Mouse (Mus musculus) gastrocnemius, adult 2 months (tissue): ENCODE data around the gene Nr1d2. TPM values are rescaled to one million over a fixed set of nuclear protein-coding genes. Genes with fewer than 3 reads are reported as not detected.
A peak's percentile ranks its signal among the peaks of the same experiment; 100 is the strongest.
"Not testable (repeated sequence)": the region's sequence is repeated elsewhere in the genome, so short reads cannot be mapped to it uniquely, and the experiment has no call there.

Source experiments
- DNase-seq: peaks from one replicate; pipeline ENCODE4 v3.0.0; 2022
- H3K27ac ChIP-seq: fragments of 200-600 bp; 2 replicates; pipeline ENCODE4 v1.8.1; 2022; ENCODE audit warnings: mild to moderate bottlenecking
- H3K4me3 ChIP-seq: fragments of 200-600 bp; 2 replicates; pipeline ENCODE4 v1.8.1; 2022; ENCODE audit warnings: mild to moderate bottlenecking, moderate library complexity
- CTCF ChIP-seq: fragments of 200-600 bp; IDR thresholded peaks from 2 replicates; pipeline ENCODE4 v1.8.1; 2022; ENCODE audit warnings: antibody characterized with exemption, mild to moderate bottlenecking, moderate library complexity
- intact Hi-C: fragments of 180-260 bp; cut with DNase I; formaldehyde crosslinking; loops from one replicate; pipeline ENCODE4 v1.15.1; 2025
- microRNA-seq: library from miRNA; unstranded; fragments of <30 nt; microRNA quantifications from one replicate; pipeline ENCODE4 v1.2.0, GENCODE M21; 2021
- total RNA-seq, 2 experiments: library from RNA; stranded (reverse); gene quantifications; 2 replicates each; pipeline ENCODE4 v1.2.3; 2021

The Nr1d2 gene
- total RNA-seq, 2 experiments from 2014 or later, result 49.9 to 91.6 TPM

DNA sequence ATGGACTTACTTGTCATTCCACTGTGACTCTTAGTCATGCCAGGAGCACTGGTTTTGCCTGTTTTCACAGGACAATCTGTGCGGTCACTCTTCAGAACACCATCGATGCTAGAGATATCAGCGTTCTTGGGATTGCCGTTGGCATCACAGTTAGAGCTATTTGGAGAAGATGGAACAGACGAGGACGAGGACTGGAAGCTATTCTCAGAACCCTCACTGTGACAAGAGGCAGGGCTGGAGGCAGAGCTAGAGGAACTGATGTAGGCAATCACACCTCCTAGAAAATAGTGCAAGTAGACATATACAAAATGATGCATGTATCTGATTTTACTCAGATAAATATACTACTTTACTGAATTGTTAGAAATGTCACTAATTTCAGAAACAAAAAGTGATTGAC is 16.9 kb downstream of the Nr1d2 start:
- DNase-seq, result no peak
- no peak for TF ChIP-seq CTCF
- Histone ChIP-seq H3K27ac (peak overlapping the region; percentile 32; the same call in 1 of the 2 replicates), H3K4me3 (no peak overlapping the region)
- intact Hi-C loops, result no loop called here

DNA sequence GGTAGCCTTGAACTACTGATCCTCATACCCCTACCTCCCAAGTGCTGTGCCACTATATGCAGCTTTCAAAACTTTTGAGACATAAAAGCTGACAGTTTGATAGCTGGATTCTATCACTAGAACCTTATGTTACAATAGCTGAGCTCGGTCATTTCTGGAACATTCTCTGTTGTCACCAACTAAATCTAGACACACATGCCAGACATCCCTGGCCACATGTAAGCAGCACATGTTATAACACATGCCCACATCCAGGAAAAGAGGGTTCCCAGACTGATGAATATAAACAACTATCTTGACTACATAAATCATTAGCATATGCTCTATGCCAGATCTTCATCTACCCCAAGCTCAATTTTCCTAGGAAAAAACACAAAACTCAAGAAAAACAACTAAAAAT is 21.8 kb downstream of the Nr1d2 start:
- no peak for TF ChIP-seq CTCF
- H3K4me3 ChIP-seq, result no peak overlapping the region
- H3K27ac ChIP-seq, result peak overlapping the region; percentile 38; the same call in 1 of the 2 replicates
- intact Hi-C loops, result no loop called here
- DNase-seq, result no peak

DNA sequence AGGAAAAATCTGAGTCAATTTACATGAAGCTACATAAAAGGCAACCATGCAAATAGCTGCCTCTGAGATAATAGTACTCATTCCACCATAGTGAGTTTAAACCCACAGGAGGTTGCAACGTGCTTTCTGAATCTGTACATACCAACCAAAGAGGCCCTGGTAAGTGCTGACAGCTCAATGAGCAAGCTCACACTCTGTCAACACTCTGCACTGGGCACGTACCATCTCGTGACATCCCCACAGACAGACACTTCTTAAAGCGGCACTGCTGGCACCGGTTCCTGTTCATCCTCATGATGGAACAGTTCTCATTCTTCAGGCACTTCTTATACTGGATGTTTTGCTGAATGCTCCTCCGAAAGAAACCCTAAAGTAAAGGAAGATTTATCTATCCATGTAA is 22.5 kb downstream of the Nr1d2 start:
- DNase-seq, result no peak
- Histone ChIP-seq H3K4me3 (no peak overlapping the region), H3K27ac (0 out of 2 replicates have a peak overlapping the region, but pooled peaks have one; percentile 4)
- TF ChIP-seq CTCF, result no peak
- intact Hi-C loops, result no loop called here

DNA sequence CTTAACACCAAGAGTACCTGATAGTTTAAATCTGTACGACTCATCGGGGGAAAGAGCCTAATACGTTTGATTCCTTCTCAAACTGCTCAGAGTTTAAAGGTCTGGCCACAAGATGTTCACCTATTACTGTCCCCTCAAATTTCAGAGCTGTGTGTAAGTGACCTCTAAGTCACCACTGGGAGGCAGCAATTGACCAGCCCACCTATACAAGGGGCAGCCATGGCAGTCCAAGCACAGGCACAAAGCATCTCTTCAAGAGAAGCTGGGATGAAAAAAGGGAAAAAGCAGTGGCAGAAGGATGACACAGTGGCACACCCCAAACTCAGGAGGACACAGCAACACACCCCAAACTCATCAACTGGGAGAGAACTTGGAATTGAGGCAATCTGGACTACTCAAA is 28.1 kb downstream of the Nr1d2 start:
- H3K27ac ChIP-seq, result no peak overlapping the region
- TF ChIP-seq CTCF, result peak; percentile 62
- peak; percentile 49 for DNase-seq
- intact Hi-C loops, result loop anchor here (2.0 kb wide), 1 partner anchor 74 kb away; no protein-coding TSS in a partner anchor
- no peak overlapping the region for H3K4me3 ChIP-seq

DNA sequence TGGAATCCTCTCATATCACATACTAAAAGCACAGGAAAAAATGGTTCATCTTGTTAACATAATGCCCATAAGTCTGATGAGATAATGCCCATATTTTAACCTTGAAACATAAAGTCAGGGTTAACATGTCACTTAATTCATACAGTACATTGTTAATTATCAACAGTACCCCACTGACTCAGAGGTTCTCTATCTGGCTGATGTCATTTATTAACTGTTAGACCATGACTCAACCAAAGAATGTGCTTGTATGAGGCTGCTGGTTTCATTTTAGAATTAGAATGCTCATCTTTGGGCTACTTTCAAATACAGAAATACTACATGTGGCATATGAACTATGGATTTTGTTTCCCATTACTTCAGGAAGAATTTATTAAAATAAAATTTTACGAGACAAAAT is 34.6 kb downstream of the Nr1d2 start:
- H3K27ac ChIP-seq, DNase-seq, intact Hi-C loops, H3K4me3 ChIP-seq: not testable (repeated sequence)

DNA sequence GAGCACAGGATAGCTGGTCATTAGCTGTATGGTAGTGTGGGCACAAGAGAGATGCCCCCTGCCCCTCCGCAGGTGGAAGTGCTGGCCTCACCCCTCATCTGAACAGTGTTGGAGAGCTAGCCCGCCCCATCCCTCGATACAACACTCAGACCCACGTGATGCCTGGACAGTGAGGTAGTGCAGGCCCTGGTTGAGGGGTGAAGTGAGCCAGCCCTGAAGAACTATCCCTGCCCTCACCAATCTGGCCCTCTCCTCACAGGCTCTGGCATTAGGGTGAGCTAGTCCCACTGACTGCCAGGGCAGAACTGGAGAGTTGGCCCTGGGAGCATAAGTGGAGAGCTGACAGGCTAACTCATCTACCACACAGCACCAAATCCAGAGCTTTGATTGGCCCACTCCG is 37.5 kb downstream of the Nr1d2 start:
- intact Hi-C loops, result no loop called here
- DNase-seq, result no peak
- Histone ChIP-seq H3K27ac (no peak overlapping the region), H3K4me3 (no peak overlapping the region)
- no peak for TF ChIP-seq CTCF

DNA sequence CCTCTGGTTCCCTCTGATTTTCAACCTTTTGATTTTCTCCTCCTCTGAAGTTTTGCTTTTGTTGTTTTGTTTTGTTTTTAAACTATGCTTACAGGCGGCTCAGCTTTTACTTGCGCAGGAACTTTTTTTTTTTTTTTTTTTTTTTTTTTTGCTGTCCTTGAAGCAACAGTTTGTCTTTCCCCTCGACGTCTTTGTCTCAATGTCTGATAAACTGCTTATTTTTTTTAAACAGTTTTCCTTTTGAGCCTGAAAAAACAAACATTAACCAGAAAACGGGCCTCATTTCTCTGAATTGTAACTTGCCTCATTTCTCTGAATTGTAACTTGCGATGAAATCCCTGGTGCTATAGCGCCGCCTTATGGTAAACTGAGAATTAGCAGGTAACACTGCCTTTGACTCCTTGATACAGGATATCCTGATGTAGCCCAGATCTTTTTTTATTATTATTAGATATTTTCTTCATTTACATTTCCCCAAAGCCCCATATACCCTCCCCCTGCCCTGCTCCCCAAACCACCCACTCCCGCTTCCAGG is 52.0 kb downstream of the Nr1d2 start:
- intact Hi-C loops, result no loop called here
- DNase-seq, result peak; percentile 23
- H3K4me3 ChIP-seq, result no peak overlapping the region
- H3K27ac ChIP-seq, result no peak overlapping the region
- TF ChIP-seq CTCF, result peak; percentile 78

DNA sequence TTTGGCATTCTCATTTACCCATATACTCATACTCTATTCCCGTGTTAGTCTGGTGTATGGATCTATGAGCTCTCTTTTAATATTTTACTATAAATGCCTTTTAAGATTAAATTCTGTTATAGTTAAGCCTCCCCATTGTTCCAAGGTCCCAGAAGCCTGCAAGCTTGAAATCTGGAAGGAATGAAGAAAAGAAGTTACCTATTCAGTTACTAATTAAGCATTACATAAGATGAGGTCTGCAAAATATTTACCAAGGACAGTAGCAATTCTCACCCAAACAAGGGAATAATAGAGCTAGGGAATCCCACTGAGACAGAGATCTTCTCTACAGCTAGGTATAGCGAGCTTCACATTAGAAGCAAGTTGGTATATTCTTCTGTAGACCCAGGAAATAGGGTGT is 61.4 kb downstream of the Nr1d2 start:
- intact Hi-C loops, H3K4me3 ChIP-seq: not testable (repeated sequence)

DNA sequence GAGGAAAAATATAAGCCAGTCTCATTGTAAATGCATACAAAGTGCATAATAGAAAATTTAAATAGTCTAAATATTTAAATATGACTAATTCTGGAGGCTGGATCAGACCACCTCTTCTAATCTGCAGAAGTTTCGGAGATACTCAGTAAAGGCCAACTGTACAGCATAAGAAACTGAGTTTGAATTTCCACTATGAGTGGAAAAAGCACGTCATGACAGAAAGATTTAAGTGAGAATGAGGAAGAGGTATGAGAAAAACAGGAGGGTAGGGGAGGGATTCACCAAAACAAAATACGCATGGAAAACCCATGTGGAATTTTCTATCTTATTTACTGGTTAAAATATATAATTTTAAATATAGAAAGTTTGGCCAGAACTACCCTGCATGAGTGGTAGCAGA is 71.3 kb downstream of the Nr1d2 start:
- no peak overlapping the region for H3K4me3 ChIP-seq
- intact Hi-C loops, result loop anchor here (5.0 to 10.0 kb wide), 2 partner anchors 543 to 765 kb away; no protein-coding TSS in a partner anchor
- H3K27ac ChIP-seq, result no peak overlapping the region
- DNase-seq, result no peak
- TF ChIP-seq CTCF, result no peak

More for the DNA sequence above, 61.4 kb downstream of the Nr1d2 start:
- DNase-seq, H3K27ac ChIP-seq: not testable (repeated sequence)

DNA sequence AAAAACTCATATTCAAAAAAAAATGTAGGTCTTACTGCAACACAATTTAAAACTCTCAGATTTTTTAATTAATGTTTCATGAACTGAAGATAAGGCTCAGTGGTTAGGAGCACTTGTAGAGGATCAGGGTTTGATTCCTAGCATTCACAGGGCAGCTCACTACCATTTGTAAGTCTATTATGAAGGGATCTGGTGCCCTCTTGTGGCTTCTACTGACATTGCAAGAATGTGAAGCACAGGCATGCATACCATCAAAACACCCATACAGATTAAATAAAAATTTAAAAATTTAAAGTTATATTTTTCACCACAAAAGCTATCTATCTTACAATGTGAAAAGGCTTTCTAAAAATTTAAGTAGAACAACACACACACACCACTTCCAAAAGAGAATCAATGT is 71.9 kb downstream of the Nr1d2 start:
- TF ChIP-seq CTCF, result peak; percentile 88
- H3K4me3 ChIP-seq, result no peak overlapping the region
- intact Hi-C loops, result loop anchor here (5.0 to 10.0 kb wide), 2 partner anchors 542 to 765 kb away; no protein-coding TSS in a partner anchor
- peak; percentile 33 for DNase-seq
- H3K27ac ChIP-seq, result no peak overlapping the region

Small RNA genes within 50 kb of the gene (microRNA-seq; reads per million reads assigned to microRNA genes)
- gene Gm44469, result not detected

Other genes starting within 250 kb of the Nr1d2 start
- 10 to 100 TPM; 30.1 to 44.9 TPM for gene Nkiras1, start 32.0 kb upstream of the Nr1d2 start, total RNA-seq
- gene Rpl15, start 32.3 kb upstream of the Nr1d2 start, total RNA-seq, result 100 to 1,000 TPM; 519 to 581 TPM
- gene Ube2e1, start 92.7 kb upstream of the Nr1d2 start, total RNA-seq, result 10 to 100 TPM; 86.5 to 95.5 TPM